Mouse (Mus musculus): ENCODE data around the gene Kcne2. TPM values are rescaled to one million over a fixed set of nuclear protein-coding genes. Genes with fewer than 3 reads are reported as not detected.

The Kcne2 gene
- polyA plus RNA-seq, 1 experiment from 2014 or later = 9.1 TPM

GRCm38 (mm10) chr16:92282671-92283070 lies 9.5 kb upstream of the Kcne2 start:
- Histone ChIP-seq H3K4me3 (replicated peaks; ENCODE audit: low read length) (no peak overlapping the region), H3K9me3 (ENCODE audit: control insufficient read depth, low read length) (no peaks in the 10 kb centered on the region), H3K36me3 (ENCODE audit: control insufficient read depth, insufficient read depth) (no peaks in the 10 kb centered on the region), H3K9ac (replicated peaks; ENCODE audit: low read depth, low read length) (no peak overlapping the region), H3K27ac (ENCODE audit: low read length) (no peak overlapping the region), H3K27me3 (replicated peaks; ENCODE audit: control insufficient read depth, insufficient read depth, low read length) (peaks cover 2% of the 10 kb centered on the region; the same call in 1 of the 2 replicates), H3K4me2 (ENCODE audit: low read length) (no peak overlapping the region), H3K4me1 (replicated peaks; ENCODE audit: control insufficient read depth, insufficient read depth, low read length) (no peaks in the 10 kb centered on the region)
- WGBS = 72% methylated on average over 5 of the region's 5 CpGs
- no peak for ATAC-seq

- no peaks in the 10 kb centered on the region for H3K4me1 ChIP-seq (replicated peaks; ENCODE audit: control insufficient read depth, insufficient read depth, low read length)
- H3K27me3 ChIP-seq (replicated peaks; ENCODE audit: control insufficient read depth, insufficient read depth, low read length) = peaks cover 2% of the 10 kb centered on the region; the same call in 1 of the 2 replicates
- no peak overlapping the region for H3K27ac ChIP-seq (ENCODE audit: low read length)
- H3K9ac ChIP-seq (replicated peaks; ENCODE audit: low read depth, low read length) = no peak overlapping the region
- no peak overlapping the region for H3K4me3 ChIP-seq (replicated peaks; ENCODE audit: low read length)
- WGBS = 62% methylated on average over 10 of the region's 10 CpGs
- H3K36me3 ChIP-seq (ENCODE audit: control insufficient read depth, insufficient read depth) = no peaks in the 10 kb centered on the region
- ATAC-seq = no peak
- H3K9me3 ChIP-seq (ENCODE audit: control insufficient read depth, low read length) = no peaks in the 10 kb centered on the region
- H3K4me2 ChIP-seq (ENCODE audit: low read length) = no peak overlapping the region
Measured at GRCm38 (mm10) chr16:92285068-92285467, 7.1 kb upstream of the Kcne2 start.

GRCm38 (mm10) chr16:92286609-92287008 lies 5.6 kb upstream of the Kcne2 start:
- H3K4me1 ChIP-seq (replicated peaks; ENCODE audit: control insufficient read depth, insufficient read depth, low read length) = no peaks in the 10 kb centered on the region
- peaks cover 2% of the 10 kb centered on the region; the same call in 1 of the 2 replicates for H3K27me3 ChIP-seq (replicated peaks; ENCODE audit: control insufficient read depth, insufficient read depth, low read length)
- no peak overlapping the region for H3K9ac ChIP-seq (replicated peaks; ENCODE audit: low read depth, low read length)
- H3K9me3 ChIP-seq (ENCODE audit: control insufficient read depth, low read length) = no peaks in the 10 kb centered on the region
- H3K36me3 ChIP-seq (ENCODE audit: control insufficient read depth, insufficient read depth) = no peaks in the 10 kb centered on the region
- H3K27ac ChIP-seq (ENCODE audit: low read length) = no peak overlapping the region
- ATAC-seq = peak; percentile 50; the same call in 1 of the 2 replicates
- H3K4me3 ChIP-seq (replicated peaks; ENCODE audit: low read length) = no peak overlapping the region
- WGBS = 7% methylated on average over 7 of the region's 7 CpGs
- no peak overlapping the region for H3K4me2 ChIP-seq (ENCODE audit: low read length)

GRCm38 (mm10) chr16:92288778-92289177 lies 3.4 kb upstream of the Kcne2 start:
- Histone ChIP-seq H3K9me3 (ENCODE audit: control insufficient read depth, low read length) (no peaks in the 10 kb centered on the region), H3K4me1 (replicated peaks; ENCODE audit: control insufficient read depth, insufficient read depth, low read length) (no peaks in the 10 kb centered on the region), H3K4me3 (replicated peaks; ENCODE audit: low read length) (no peak overlapping the region), H3K27me3 (replicated peaks; ENCODE audit: control insufficient read depth, insufficient read depth, low read length) (peaks cover 2% of the 10 kb centered on the region; the same call in 1 of the 2 replicates), H3K4me2 (ENCODE audit: low read length) (no peak overlapping the region), H3K9ac (replicated peaks; ENCODE audit: low read depth, low read length) (no peak overlapping the region), H3K36me3 (ENCODE audit: control insufficient read depth, insufficient read depth) (no peaks in the 10 kb centered on the region), H3K27ac (ENCODE audit: low read length) (no peak overlapping the region)
- WGBS = 90% methylated on average over 9 of the region's 9 CpGs
- ATAC-seq = no peak

GRCm38 (mm10) chr16:92290045-92290444 lies 2.1 kb upstream of the Kcne2 start:
- no peaks in the 10 kb centered on the region for H3K4me1 ChIP-seq (replicated peaks; ENCODE audit: control insufficient read depth, insufficient read depth, low read length)
- H3K9ac ChIP-seq (replicated peaks; ENCODE audit: low read depth, low read length) = no peak overlapping the region
- ATAC-seq = no peak
- H3K36me3 ChIP-seq (ENCODE audit: control insufficient read depth, insufficient read depth) = no peaks in the 10 kb centered on the region
- H3K9me3 ChIP-seq (ENCODE audit: control insufficient read depth, low read length) = no peaks in the 10 kb centered on the region
- H3K4me2 ChIP-seq (ENCODE audit: low read length) = no peak overlapping the region
- H3K27me3 ChIP-seq (replicated peaks; ENCODE audit: control insufficient read depth, insufficient read depth, low read length) = peaks cover 2% of the 10 kb centered on the region; the same call in 1 of the 2 replicates
- H3K27ac ChIP-seq (ENCODE audit: low read length) = no peak overlapping the region
- no peak overlapping the region for H3K4me3 ChIP-seq (replicated peaks; ENCODE audit: low read length)

GRCm38 (mm10) chr16:92294267-92294970 lies 2.2 kb downstream of the Kcne2 start:
- no peak overlapping the region for H3K9ac ChIP-seq (replicated peaks; ENCODE audit: low read depth, low read length)
- no peaks in the 10 kb centered on the region for H3K4me1 ChIP-seq (replicated peaks; ENCODE audit: control insufficient read depth, insufficient read depth, low read length)
- H3K36me3 ChIP-seq (ENCODE audit: control insufficient read depth, insufficient read depth) = no peaks in the 10 kb centered on the region
- no peak overlapping the region for H3K27ac ChIP-seq (ENCODE audit: low read length)
- H3K9me3 ChIP-seq (ENCODE audit: control insufficient read depth, low read length) = no peaks in the 10 kb centered on the region
- no peaks in the 10 kb centered on the region; the same call in 1 of the 2 replicates for H3K27me3 ChIP-seq (replicated peaks; ENCODE audit: control insufficient read depth, insufficient read depth, low read length)
- 37% methylated on average over 12 of the region's 12 CpGs for WGBS
- no peak for ATAC-seq
- no peak overlapping the region for H3K4me3 ChIP-seq (replicated peaks; ENCODE audit: low read length)
- no peak overlapping the region for H3K4me2 ChIP-seq (ENCODE audit: low read length)

GRCm38 (mm10) chr16:92295328-92295727 lies 3.1 kb downstream of the Kcne2 start:
- H3K36me3 ChIP-seq (ENCODE audit: control insufficient read depth, insufficient read depth) = no peaks in the 10 kb centered on the region
- no peak overlapping the region for H3K4me3 ChIP-seq (replicated peaks; ENCODE audit: low read length)
- H3K27ac ChIP-seq (ENCODE audit: low read length) = no peak overlapping the region
- H3K9ac ChIP-seq (replicated peaks; ENCODE audit: low read depth, low read length) = no peak overlapping the region
- H3K27me3 ChIP-seq (replicated peaks; ENCODE audit: control insufficient read depth, insufficient read depth, low read length) = no peaks in the 10 kb centered on the region; the same call in 1 of the 2 replicates
- ATAC-seq = no peak
- WGBS = 77% methylated on average over 2 of the region's 2 CpGs
- no peak overlapping the region for H3K4me2 ChIP-seq (ENCODE audit: low read length)
- peaks cover 2% of the 10 kb centered on the region for H3K4me1 ChIP-seq (replicated peaks; ENCODE audit: control insufficient read depth, insufficient read depth, low read length)
- H3K9me3 ChIP-seq (ENCODE audit: control insufficient read depth, low read length) = no peaks in the 10 kb centered on the region

- Histone ChIP-seq H3K27me3 (replicated peaks; ENCODE audit: control insufficient read depth, insufficient read depth, low read length) (no peaks in the 10 kb centered on the region; the same call in 1 of the 2 replicates), H3K27ac (ENCODE audit: low read length) (peak within 1 kb of the TSS; percentile 77), H3K9ac (replicated peaks; ENCODE audit: low read depth, low read length) (peak within 1 kb of the TSS; percentile 75), H3K4me1 (replicated peaks; ENCODE audit: control insufficient read depth, insufficient read depth, low read length) (peaks cover 20% of the 10 kb centered on the region), H3K36me3 (ENCODE audit: control insufficient read depth, insufficient read depth) (no peaks in the 10 kb centered on the region), H3K4me3 (replicated peaks; ENCODE audit: low read length) (peak within 1 kb of the TSS; percentile 67), H3K9me3 (ENCODE audit: control insufficient read depth, low read length) (no peaks in the 10 kb centered on the region), H3K4me2 (ENCODE audit: low read length) (peak within 1 kb of the TSS; percentile 73)
- ATAC-seq = peak; percentile 96
- 8% methylated on average over 32 of the region's 32 CpGs for WGBS
Measured at GRCm38 (mm10) chr16:92300649-92301411, 8.6 kb downstream of the Kcne2 start, which contains the start of gene Smim11. Smim11 (plus strand) TSS chr16:92301286.

- under 1% methylated on average over 12 of the region's 12 CpGs for WGBS
- H3K27ac ChIP-seq (ENCODE audit: low read length) = peak overlapping the region; percentile 46
- H3K27me3 ChIP-seq (replicated peaks; ENCODE audit: control insufficient read depth, insufficient read depth, low read length) = no peaks in the 10 kb centered on the region; the same call in 1 of the 2 replicates
Measured at GRCm38 (mm10) chr16:92301412-92301806, 9.2 kb downstream of the Kcne2 start.

More at GRCm38 (mm10) chr16:92301412-92301806, 9.2 kb downstream of the Kcne2 start:
- H3K36me3 ChIP-seq (ENCODE audit: control insufficient read depth, insufficient read depth) = no peaks in the 10 kb centered on the region
- ATAC-seq = peak; percentile 70
- peak overlapping the region; percentile 63 for H3K4me2 ChIP-seq (ENCODE audit: low read length)
- H3K4me3 ChIP-seq (replicated peaks; ENCODE audit: low read length) = peak overlapping the region; percentile 67
- no peaks in the 10 kb centered on the region for H3K9me3 ChIP-seq (ENCODE audit: control insufficient read depth, low read length)
- H3K9ac ChIP-seq (replicated peaks; ENCODE audit: low read depth, low read length) = peak overlapping the region; percentile 75
- H3K4me1 ChIP-seq (replicated peaks; ENCODE audit: control insufficient read depth, insufficient read depth, low read length) = peaks cover 20% of the 10 kb centered on the region

Measured in forebrain, embryonic 16.5 days (tissue).